Mouse (Mus musculus): ENCODE results near the gene Gm10647. TPM values are rescaled to one million over a fixed set of nuclear protein-coding genes. Genes with fewer than 3 reads are reported as not detected.

Gene Gm10647
- polyA plus RNA-seq, 1 experiment from 2014 or later = 0.96 TPM

Other genes starting within 250 kb of the Gm10647 start
- gene Usp3, start 203.9 kb upstream of the Gm10647 start, polyA plus RNA-seq (2015; fragmentation: Nextera tagmentation; extraction: Ambion mirVana) = 66.2 and 68.0 TPM in 2 replicates
- gene Car12, start 83.4 kb upstream of the Gm10647 start, polyA plus RNA-seq (2015; fragmentation: Nextera tagmentation; extraction: Ambion mirVana) = 14.5 and 15.6 TPM in 2 replicates
- 9.2 and 11.9 TPM in 2 replicates for gene Aph1b, start 1.5 kb upstream of the Gm10647 start, polyA plus RNA-seq (2015; fragmentation: Nextera tagmentation; extraction: Ambion mirVana)
- gene Aph1c, start 37.7 kb downstream of the Gm10647 start, polyA plus RNA-seq (2015; fragmentation: Nextera tagmentation; extraction: Ambion mirVana) = 5.4 and 7.2 TPM in 2 replicates
- 24.4 and 26.4 TPM in 2 replicates for gene Rab8b, start 122.6 kb downstream of the Gm10647 start, polyA plus RNA-seq (2015; fragmentation: Nextera tagmentation; extraction: Ambion mirVana)
- gene Rps27l, start 149.0 kb downstream of the Gm10647 start, polyA plus RNA-seq (2015; fragmentation: Nextera tagmentation; extraction: Ambion mirVana) = 708 and 821 TPM in 2 replicates
- gene Lactb, start 178.4 kb downstream of the Gm10647 start, polyA plus RNA-seq (2015; fragmentation: Nextera tagmentation; extraction: Ambion mirVana) = 14.4 and 17.4 TPM in 2 replicates

Measured in kidney, embryonic 15.5 days (tissue).